Mouse (Mus musculus) G1E (cell line): ENCODE data around the gene Klhl2. TPM values are rescaled to one million over a fixed set of nuclear protein-coding genes. Genes with fewer than 3 reads are reported as not detected.

ENCODE experiments used
- ATAC-seq: 2 replicates; pipeline ENCODE4 v1.8.0; 2016; ENCODE audit warnings: mild to moderate bottlenecking; ENCODE audit not compliant: insufficient number of reproducible peaks, poor library complexity, low FRiP score, severe bottlenecking; ENCODE audit errors: extremely low read depth
- DNase-seq: peaks from one replicate; pipeline ENCODE4 v3.0.0; 2012; ENCODE audit warnings: low spot score
- H3K27me3 ChIP-seq: 2 replicates; pipeline ENCODE4 v1.6.1; 2012; ENCODE audit warnings: mild to moderate bottlenecking, low read length, inconsistent platforms; ENCODE audit not compliant: insufficient read depth
- H3K36me3 ChIP-seq: replicated peaks from 2 replicates; pipeline ENCODE3; 2012; ENCODE audit warnings: mild to moderate bottlenecking, inconsistent platforms
- H3K4me1 ChIP-seq: 2 replicates; pipeline ENCODE4 v1.6.1; 2012; ENCODE audit warnings: low read depth, low read length, inconsistent platforms, mixed read lengths; ENCODE audit not compliant: insufficient read depth
- H3K4me3 ChIP-seq: 2 replicates; pipeline ENCODE4 v1.5.1; 2012; ENCODE audit warnings: low read depth, mild to moderate bottlenecking, inconsistent platforms, low read length, moderate library complexity, mixed read lengths
- H3K9me3 ChIP-seq: replicated peaks from 2 replicates; pipeline ENCODE4 v1.6.1; 2012; ENCODE audit warnings: inconsistent platforms
- CTCF ChIP-seq: IDR thresholded peaks from 2 replicates; pipeline ENCODE4 v1.5.1; 2012; ENCODE audit warnings: low read depth, low read length, inconsistent platforms, mixed read lengths
- GATA1 ChIP-seq: IDR thresholded peaks from 2 replicates; pipeline ENCODE4 v1.6.1; 2012; ENCODE audit warnings: borderline replicate concordance, low read length, inconsistent platforms, mixed read lengths
- GATA2 ChIP-seq: IDR thresholded peaks from 2 replicates; pipeline ENCODE4 v1.6.1; 2012; ENCODE audit warnings: low read depth, low read length, inconsistent platforms, borderline replicate concordance
- POLR2AphosphoS5 ChIP-seq: IDR thresholded peaks from 2 replicates; pipeline ENCODE4 v1.6.1; 2012; ENCODE audit warnings: low read depth, low read length, inconsistent platforms; ENCODE audit not compliant: insufficient replicate concordance
- TAL1 ChIP-seq: conservative IDR thresholded peaks from 2 replicates; pipeline ENCODE4 v1.6.1; 2012; ENCODE audit warnings: low read depth, low read length, inconsistent platforms, mixed read lengths
- polyA plus RNA-seq: library from polyadenylated mRNA; stranded (reverse); fragments of >175 nt; gene quantifications from 2 replicates; pipeline ENCODE4 v1.2.3, GENCODE M21; 2012
- total RNA-seq, 2 experiments: library from RNA; stranded (forward) in 1 of 2; stranded (reverse) in 1 of 2; fragments of 200-1000 nt in 1 of 2; fragments of >200 nt in 1 of 2; fragmentation: Nextera tagmentation in 1 of 2; gene quantifications; 2 replicates each; pipeline ENCODE4 v1.2.3; 2014 to 2017

The Klhl2 gene
- total and polyA plus RNA-seq, 3 experiments, result 4.2 to 14.2 (median 8.6) TPM

DNA sequence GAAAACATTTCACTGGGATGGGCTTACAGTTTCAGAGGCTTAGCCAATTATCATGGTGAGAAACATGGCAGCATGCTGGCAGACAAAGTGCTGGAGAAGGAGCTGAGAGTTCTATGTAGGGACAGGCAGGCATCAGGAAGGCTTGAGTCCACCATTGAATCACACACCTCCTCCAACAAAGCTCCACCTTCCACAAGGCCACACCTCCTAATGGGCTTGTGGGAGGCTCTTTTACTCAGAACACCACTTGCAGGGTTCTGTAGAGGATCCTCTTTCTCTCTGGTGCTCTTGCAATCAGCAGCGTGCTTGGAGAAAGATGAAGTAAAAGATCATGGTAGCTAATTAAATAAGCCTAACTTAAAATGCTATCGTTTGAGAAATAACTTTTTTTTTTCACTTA is 63.0 kb downstream of the Klhl2 start:
- Histone ChIP-seq H3K9me3 (no peaks in the 10 kb centered on the region), H3K27me3 (no peaks in the 10 kb centered on the region), H3K4me1 (peaks cover 17% of the 10 kb centered on the region), H3K4me3 (no peak overlapping the region), H3K36me3 (peaks cover 21% of the 10 kb centered on the region)
- ATAC-seq (no peak), DNase-seq (no peak)
- TF ChIP-seq GATA2 (no peak), CTCF (no peak), POLR2AphosphoS5 (no peak), GATA1 (no peak), TAL1 (no peak)

DNA sequence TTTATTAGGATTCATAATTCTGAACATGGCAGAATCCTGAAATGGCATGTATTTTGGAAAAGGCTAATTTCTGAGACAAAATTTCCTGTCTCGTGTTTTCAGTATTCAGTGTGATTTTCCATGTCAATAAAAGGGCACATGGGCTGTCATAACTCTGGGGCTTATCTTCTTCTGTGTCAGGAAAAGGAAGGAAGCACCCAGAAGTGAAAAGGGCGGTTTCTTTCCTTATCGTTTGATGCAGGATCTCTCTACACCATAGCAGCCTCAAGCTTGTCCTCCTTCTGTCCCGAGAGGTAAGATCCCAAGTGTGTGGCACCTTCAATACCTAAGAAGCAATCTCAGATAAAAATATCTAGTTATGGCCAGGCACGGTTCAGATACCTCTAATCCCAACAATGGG is 65.6 kb downstream of the Klhl2 start:
- Histone ChIP-seq H3K9me3 (no peaks in the 10 kb centered on the region), H3K27me3 (no peaks in the 10 kb centered on the region), H3K36me3 (peaks cover 32% of the 10 kb centered on the region), H3K4me3 (no peak overlapping the region), H3K4me1 (peaks cover 20% of the 10 kb centered on the region)
- no peak; the same call in 1 of the 2 replicates for TF ChIP-seq TAL1
- TF ChIP-seq POLR2AphosphoS5, result no peak
- no peak for TF ChIP-seq GATA2
- no peak for TF ChIP-seq GATA1
- no peak for TF ChIP-seq CTCF
- DNase-seq, result no peak
- ATAC-seq, result peak; percentile 66

DNA sequence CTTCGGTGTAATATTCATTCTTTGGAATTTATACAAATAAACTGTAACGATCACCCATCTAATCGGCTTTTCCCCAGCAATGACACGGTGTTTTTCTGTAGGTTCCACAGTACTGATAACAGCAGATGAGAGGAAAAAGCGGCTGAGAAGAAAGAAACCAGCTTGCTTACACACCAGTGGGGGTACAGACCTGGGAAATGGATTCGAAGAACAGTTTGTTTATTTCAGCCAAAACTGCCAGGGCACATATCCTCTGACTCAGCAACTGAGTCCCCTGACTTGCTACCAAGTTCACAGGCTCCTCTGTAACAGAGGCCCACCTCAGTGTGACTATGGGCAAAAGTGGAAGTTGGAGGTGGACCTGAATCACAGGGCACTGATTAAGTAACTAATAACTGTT is 67.9 kb downstream of the Klhl2 start:
- TF ChIP-seq TAL1, result no peak
- no peak for TF ChIP-seq GATA1
- TF ChIP-seq POLR2AphosphoS5, result no peak
- no peak for TF ChIP-seq GATA2
- TF ChIP-seq CTCF, result no peak
- no peak for DNase-seq
- ATAC-seq, result peak; percentile 71

DNA sequence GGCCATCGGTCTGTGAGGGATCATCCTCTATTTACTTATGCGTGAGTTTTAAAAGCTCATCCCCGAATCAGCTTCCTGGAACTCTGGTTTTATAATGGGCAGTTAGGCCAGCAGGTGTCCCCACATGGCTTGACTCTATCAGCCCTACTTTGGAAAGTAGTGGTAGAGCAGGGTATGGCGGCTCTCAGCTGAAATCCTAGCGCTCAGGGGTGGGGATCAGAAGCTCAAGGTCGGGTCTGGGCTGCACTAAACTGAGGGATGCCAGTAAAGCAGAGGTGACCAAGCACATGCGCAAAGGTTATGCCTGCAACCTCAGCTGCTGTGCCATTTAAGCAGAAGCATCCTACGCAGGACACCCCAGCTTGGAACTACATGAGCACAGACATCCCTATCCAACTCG is 71.9 kb downstream of the Klhl2 start:
- DNase-seq (no peak), ATAC-seq (no peak)
- TF ChIP-seq TAL1 (no peak), POLR2AphosphoS5 (no peak), GATA2 (no peak), GATA1 (no peak), CTCF (no peak)
- no peaks in the 10 kb centered on the region for H3K9me3 ChIP-seq
- H3K27me3 ChIP-seq, result no peaks in the 10 kb centered on the region
- H3K4me3 ChIP-seq, result no peak overlapping the region
- peaks cover 10% of the 10 kb centered on the region for H3K4me1 ChIP-seq
- H3K36me3 ChIP-seq, result peaks cover 51% of the 10 kb centered on the region

More for the DNA sequence above, 67.9 kb downstream of the Klhl2 start:
- Histone ChIP-seq H3K9me3 (no peaks in the 10 kb centered on the region), H3K36me3 (peaks cover 47% of the 10 kb centered on the region), H3K27me3 (no peaks in the 10 kb centered on the region), H3K4me1 (peaks cover 20% of the 10 kb centered on the region), H3K4me3 (no peak overlapping the region)

DNA sequence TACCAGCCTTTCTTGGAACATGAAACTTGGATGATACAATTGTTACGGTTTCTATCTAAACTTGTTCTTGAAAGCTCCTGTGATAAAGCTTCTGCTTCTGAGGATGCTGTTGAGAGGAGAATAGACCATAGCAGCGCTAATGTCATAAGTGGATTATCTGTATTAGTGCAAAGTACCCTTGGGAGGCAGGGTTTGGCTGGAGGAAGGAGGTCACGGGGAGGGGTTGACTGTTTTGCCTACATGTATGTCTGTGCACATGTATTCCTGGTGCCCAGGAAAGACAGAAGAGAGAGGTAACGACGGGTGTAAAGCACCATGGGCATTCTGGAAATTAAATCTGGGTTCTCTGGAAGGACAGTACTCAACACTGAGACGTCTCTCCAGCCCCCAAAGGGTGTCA is 75.7 kb downstream of the Klhl2 start:
- Histone ChIP-seq H3K27me3 (no peaks in the 10 kb centered on the region), H3K4me3 (no peak overlapping the region), H3K36me3 (peaks cover 49% of the 10 kb centered on the region), H3K4me1 (peaks cover 6% of the 10 kb centered on the region; the same call in 1 of the 2 replicates), H3K9me3 (no peaks in the 10 kb centered on the region)
- TF ChIP-seq CTCF (no peak), POLR2AphosphoS5 (no peak), GATA2 (no peak), GATA1 (no peak), TAL1 (no peak)
- DNase-seq (no peak), ATAC-seq (no peak)

DNA sequence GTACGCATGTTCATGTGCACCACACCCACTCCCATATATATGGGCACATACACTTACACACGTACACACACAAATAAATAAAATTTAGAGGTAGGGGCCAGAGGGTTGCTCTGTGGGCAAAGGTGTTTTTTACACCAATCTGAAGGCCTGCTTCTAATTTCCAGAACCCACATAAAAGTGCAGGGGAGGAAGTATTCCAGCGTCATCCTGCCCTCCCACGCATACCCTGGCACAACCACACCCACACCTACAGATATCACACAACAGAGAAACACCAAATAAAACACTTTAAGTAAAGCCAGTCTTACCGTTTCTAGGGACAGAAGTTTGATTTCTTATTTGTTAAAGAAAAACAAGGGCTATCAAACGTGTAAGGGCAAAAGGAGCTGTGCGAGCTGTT is 79.0 kb downstream of the Klhl2 start:
- ATAC-seq, result no peak
- TF ChIP-seq CTCF (no peak), POLR2AphosphoS5 (no peak), GATA1 (no peak), GATA2 (no peak), TAL1 (no peak)
- DNase-seq, result no peak
- Histone ChIP-seq H3K9me3 (no peaks in the 10 kb centered on the region), H3K27me3 (no peaks in the 10 kb centered on the region), H3K36me3 (peaks cover 52% of the 10 kb centered on the region), H3K4me1 (peaks cover 6% of the 10 kb centered on the region; the same call in 1 of the 2 replicates), H3K4me3 (no peak overlapping the region)

DNA sequence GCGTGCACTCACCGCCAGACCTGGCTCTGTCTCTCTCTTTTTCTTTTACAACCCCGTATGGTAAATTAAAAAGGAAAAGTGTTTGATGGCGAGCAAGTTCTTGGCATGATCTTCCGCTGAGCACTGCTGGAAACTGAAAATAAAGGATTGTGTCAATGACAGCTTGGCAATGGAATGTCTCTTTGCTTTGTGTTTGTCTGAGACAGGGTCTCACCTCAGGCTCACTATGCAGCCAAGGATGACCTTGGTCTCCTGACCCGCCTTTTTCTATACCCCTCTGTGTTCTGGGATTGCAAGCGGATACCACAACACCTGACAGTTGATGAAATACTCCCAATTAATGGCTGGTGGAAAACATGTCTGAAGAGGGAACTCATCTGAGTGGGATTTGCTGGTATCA is 80.2 kb downstream of the Klhl2 start:
- no peak overlapping the region for H3K4me3 ChIP-seq
- TF ChIP-seq GATA1 (no peak), CTCF (no peak), TAL1 (no peak), GATA2 (no peak), POLR2AphosphoS5 (no peak)
- no peaks in the 10 kb centered on the region for H3K9me3 ChIP-seq
- ATAC-seq, result no peak
- H3K36me3 ChIP-seq, result peaks cover 47% of the 10 kb centered on the region
- no peak for DNase-seq
- no peaks in the 10 kb centered on the region for H3K27me3 ChIP-seq
- peaks cover 6% of the 10 kb centered on the region; the same call in 1 of the 2 replicates for H3K4me1 ChIP-seq
